Mouse (Mus musculus): ENCODE measurements around the gene Otud5.
"Not testable (repeated sequence)": the region's sequence is repeated elsewhere in the genome, so short reads cannot be mapped to it uniquely, and the experiment has no call there.

Otud5 gene

GRCm38 (mm10) chrX:7879819-7880218 is 38.7 kb downstream of the Otud5 start:
- DNase-seq (ENCODE audit: extremely low spot score) = peak; percentile 71

DNA sequence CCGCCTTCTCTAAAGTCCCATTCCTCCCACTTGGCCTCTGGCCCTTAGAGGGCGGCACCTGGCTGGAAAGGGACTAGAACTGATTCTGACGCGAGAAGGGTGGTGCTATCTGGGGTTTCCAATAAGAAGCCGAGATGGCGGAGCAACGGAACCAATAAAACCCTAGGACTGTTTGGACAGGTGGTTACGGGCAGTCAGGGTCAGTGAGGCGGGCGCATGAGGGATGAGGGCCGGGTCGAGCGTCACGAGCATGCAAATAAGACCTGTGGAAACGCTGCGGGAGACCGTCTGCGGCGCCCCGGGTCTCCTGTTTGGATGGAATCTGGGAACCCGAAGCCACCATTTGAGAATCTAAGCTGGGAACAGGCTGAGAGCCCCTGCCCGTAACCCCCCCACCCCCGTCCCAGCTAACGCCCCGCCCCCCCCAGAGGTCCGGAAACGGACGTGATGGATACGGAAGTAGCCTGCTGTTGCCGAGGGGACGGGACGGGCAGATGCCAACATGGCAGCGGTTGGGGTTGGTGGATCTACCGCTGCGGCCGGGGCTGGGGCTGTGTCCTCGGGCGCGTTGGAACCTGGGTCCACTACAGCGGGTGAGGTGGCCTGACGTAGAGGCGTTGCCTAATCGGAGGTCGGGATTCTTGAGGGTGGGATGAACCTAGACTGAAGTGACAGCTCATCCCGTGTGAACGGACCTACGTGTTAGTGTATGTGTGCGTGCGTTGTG is 42.8 kb downstream of the Otud5 start, which contains the start of gene Slc35a2:
Slc35a2 (plus strand) TSS at position 188 of the 727 bp plus-strand sequence.
- DNase-seq (ENCODE audit: extremely low spot score) = peak; percentile 80

- DNase-seq (ENCODE audit: extremely low spot score) = no peak
These were observed 57.0 kb downstream of the Otud5 start for GRCm38 (mm10) chrX:7898211-7898610.

DNA sequence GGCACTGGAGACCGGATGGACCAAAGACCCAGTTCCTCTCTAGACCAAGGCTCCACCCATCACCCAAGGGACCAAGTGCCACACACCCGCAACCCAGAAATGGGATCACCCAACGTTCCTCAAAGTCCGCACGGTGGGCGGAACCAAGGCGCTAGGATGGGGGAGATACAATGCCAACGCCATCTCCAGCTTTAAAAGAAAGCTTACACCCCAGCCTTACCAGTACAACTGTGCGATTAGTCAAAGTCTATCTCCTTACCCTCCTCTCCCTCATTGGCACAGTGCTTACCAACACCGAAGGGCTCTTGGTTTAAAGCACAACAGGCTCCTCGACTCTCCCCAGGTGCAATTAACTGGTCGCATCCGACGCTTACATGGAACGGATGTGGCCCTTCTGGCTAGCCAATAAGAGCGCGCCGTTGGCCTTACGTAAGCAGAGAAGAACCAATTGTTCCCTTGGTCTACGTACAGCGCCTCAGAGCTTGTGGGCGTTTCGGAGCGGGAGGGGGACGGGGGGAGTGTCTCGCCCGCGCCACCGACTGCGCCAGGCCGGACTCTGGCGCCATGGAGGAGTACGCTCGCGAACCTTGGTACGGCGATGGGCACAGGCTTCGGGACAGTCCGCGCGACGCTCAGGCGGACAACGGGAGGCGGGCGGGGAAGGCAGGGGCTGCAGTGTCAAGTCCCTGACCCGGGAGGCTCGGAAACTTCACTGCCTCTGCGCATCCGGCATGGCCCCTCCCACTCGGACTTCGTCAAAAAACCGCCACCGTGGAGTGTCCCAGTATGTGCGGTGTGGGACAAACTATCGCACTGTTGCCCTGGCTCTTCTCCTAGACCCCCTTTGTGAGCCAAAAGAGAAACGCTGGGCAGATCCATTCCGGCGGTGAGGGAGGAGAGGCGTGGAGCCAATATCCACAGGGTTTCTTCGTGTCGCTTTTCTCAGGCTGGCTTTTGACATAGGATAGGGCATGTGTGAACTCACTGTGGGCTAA is 58.0 kb downstream of the Otud5 start, which contains the start of the genes Pqbp1 and Timm17b:
Pqbp1 (minus strand) TSS at position 390 of the 995 bp plus-strand sequence.
Timm17b (plus strand) TSS at position 478 of the 995 bp plus-strand sequence.
- peak; percentile 83 for DNase-seq (ENCODE audit: extremely low spot score)

DNA sequence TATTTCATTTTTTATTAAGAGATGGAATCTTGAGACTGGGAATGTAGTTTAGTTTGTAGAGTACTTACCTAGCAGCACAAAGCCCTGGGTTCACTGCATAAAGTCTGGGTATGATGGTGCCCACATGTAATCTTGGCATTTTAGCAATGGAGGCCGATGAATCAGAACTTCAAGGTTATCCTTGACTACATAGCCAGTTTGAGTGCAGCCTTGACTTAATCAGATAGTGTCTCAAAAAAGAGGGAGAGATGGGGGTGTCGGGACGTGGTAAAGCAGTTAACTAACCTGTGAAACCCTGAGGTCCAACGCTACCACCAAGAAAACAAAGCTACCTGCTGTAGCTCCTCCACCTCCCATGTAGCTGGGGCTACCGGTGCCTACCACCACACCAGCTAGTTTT is 63.3 kb downstream of the Otud5 start:
- no peak for DNase-seq (ENCODE audit: extremely low spot score)

DNA sequence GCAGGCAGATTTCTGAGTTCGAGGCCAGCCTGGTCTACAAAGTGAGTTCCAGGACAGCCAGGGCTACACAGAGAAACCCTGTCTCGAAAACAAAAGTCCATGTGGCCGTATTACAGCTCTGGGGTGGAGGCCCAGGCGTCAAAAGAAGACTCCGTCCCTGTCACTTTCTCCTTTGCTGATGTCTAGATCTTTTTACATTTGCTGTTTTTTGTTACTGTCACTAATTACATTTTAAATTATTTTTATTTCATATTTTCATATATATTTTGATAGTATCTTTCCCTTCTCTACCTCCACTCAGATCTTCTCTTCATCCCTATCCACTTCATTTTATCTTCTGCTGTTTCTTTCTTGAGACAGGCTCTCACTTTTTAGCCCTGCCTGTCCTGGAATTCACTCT is 66.6 kb downstream of the Otud5 start, which contains the start of gene Gm10491:
Gm10491 (minus strand) TSS at position 101 of the 400 bp plus-strand sequence.
- no peak for DNase-seq (ENCODE audit: extremely low spot score)

DNA sequence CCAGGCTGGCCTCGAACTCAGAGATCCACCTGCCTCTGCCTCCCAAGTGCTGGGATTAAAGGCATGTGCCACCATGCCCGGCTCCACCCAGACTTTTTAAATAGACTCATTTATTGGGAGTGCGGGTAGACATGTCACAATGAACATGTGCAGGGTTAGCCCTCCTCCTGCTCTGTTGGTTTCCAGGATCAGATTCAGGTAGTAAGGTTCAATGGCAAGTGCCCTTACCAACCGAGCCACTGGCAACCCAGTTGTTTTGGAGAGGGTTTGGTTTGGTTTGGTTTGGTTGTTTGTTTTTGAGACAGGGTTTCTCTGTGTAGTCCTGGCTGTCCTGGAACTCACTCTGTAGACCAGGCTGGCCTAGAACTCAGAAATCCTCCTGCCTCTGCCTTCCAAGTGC is 68.1 kb downstream of the Otud5 start, which contains the start of gene Gm10490:
Gm10490 (plus strand) TSS at position 301 of the 400 bp plus-strand sequence.
- DNase-seq (ENCODE audit: extremely low spot score) = not testable (repeated sequence)

DNA sequence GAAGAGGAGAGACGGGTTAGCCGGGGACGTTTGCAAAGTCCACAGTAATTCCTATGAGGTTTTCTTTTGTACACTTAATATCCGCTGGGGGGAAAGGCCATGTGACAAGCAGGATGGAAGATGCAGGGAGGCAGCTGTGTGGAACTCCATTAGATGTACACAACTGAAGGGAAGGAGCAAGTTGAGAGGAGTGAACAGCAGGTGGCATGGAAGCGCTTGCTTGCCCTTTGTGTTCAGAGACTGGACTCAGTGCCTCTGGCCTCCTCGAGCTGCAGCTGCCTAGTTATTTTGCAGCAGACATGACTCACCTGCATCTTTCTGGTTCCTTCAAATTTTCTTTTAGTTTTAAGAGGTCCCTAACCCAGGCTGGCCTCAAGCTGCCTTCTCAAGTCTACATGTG is 69.3 kb downstream of the Otud5 start:
- DNase-seq (ENCODE audit: extremely low spot score) = no peak

DNA sequence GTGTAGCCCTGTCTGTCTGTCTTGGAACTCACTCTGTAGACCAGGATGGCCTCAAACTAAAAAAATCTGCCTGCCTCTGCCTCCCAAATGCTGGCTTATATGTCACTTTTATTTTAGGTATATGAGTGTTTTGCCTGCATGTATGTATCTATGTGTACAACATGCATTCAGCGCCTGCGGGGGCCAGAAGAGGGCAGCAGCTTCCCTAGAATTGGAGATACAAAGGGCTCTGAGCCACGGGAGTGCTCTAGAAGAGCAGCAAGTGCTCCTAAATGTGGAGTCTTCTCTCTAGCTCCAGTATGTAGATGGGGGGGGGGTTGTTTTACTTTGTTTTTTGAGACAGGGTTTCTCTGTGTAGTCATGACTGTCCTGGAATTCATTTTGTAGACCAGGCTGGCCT is 74.5 kb downstream of the Otud5 start:
- DNase-seq (ENCODE audit: extremely low spot score) = not testable (repeated sequence)

DNA sequence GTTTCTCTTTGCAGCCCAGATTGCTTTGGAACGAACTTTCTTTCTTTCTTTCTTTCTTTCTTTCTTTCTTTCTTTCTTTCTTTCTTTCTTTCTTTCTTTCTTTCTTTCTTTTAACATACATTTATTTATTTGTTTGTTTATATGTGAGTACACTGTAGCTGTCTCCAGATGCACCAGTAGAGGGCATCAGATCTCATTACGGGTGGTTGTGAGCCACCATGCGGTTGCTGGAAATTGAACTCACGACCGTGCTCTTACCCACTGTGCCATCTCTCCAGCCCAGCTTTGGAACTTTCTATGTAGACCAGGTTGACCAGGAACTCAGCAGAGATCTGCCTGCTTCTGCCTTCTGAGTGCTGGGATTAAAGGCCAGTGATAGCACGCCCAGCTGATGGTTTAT is 76.8 kb downstream of the Otud5 start:
- DNase-seq (ENCODE audit: extremely low spot score) = not testable (repeated sequence)

DNA sequence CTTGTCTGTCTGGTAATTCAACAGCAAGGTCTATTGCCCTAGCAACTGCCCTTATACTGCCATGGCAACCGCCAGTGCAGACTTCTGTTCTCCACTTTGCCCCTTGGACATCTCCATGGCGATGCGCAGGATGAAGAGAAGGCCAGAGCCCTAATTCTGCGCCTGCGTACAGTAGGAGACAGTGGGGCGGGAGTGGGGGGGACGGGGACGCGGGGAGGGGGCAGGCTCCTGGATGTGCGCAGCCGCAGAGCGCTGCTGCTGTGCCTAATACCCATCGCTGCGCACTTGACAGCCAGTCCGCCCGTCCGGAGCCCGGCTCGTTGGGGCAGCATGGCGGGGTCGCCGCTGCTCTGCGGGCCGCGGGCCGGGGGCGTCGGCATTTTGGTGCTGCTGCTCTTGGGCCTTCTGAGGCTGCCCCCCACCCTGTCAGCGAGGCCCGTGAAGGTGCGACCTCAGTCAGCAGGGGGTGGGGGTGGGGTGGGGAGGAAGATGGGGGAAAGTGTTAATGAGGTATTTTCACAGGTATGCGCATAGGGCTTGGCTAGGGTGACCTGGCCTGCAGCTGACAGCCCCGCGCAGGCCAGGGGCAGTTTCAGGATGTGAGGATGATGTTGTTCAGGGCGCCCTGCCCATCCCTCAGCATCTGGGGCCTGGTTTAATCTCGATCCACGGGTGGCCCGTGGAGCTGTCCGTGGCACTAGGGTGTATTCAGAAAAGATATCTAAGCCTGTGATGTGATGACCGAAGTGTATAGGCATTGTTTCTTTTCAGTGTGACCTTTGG is 78.6 kb downstream of the Otud5 start, which contains the start of gene Pcsk1n:
Pcsk1n (plus strand) TSS at position 222 of the 783 bp plus-strand sequence.
- peak; percentile 35 for DNase-seq (ENCODE audit: extremely low spot score)

DNA sequence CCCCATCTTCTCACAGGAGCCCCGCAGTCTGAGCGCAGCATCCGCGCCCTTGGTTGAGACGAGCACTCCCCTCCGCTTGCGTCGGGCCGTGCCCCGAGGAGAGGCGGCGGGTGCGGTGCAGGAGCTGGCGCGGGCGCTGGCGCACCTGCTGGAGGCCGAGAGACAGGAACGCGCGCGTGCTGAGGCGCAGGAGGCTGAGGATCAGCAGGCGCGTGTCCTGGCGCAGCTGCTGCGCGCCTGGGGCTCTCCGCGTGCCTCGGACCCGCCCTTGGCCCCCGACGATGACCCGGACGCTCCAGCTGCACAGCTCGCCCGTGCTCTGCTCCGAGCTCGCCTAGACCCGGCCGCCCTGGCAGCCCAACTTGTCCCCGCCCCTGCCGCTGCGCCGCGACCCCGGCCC is 80.9 kb downstream of the Otud5 start:
- DNase-seq (ENCODE audit: extremely low spot score) = peak; percentile 18
